Mouse (Mus musculus): Measurements from ENCODE around the gene Gm30737. TPM values are rescaled to one million over a fixed set of nuclear protein-coding genes. Genes with fewer than 3 reads are reported as not detected.
"Not testable (repeated sequence)": the region's sequence is repeated elsewhere in the genome, so short reads cannot be mapped to it uniquely, and the experiment has no call there.

Gm30737 gene
- not detected in 2 replicates for polyA plus RNA-seq (2012; rRNA removed)

DNA sequence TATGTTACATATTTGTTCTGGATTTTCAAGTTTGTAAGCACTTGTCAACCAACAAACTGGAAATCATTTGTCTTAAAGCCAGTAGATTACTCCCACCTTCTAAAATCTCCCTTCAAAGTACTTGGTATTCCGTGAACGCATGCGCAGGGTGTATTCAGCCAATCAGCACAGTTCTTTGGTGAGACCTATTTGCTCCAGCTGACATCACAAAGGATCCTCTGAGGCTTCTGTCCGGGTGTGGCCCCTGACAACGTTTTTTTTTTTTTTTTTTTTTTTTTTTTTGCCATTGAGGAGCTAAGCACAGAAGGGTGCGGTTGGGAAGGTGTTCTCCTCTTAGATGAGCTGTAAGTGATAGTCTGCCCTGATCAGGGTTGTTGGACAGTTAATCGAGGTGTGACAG, at the start of gene Gm30737:
Gene Gm30737, plus strand, starts transcription at position 301 of the 400 bp plus-strand sequence.
- DNase-seq (ENCODE audit: low read depth), result not testable (repeated sequence)
